Mouse (Mus musculus) intestine, postnatal 0 days (tissue): ENCODE data around the gene Nr1i2. TPM values are rescaled to one million over a fixed set of nuclear protein-coding genes. Genes with fewer than 3 reads are reported as not detected.

Experiments used
- ATAC-seq: fragments of 200-750 bp; cut with Nextera tagmentation; 2 replicates; pipeline ENCODE4 v1.8.0; 2017; ENCODE audit warnings: mild to moderate bottlenecking, moderate TSS enrichment, moderate library complexity
- H3K27ac ChIP-seq: fragments of 300-500 bp; sonication (generic); 2 replicates; pipeline ENCODE4 v1.5.1; 2014; ENCODE audit warnings: mild to moderate bottlenecking, low read depth, low read length, moderate library complexity
- H3K27me3 ChIP-seq: fragments of 300-500 bp; sonication (generic); replicated peaks from 2 replicates; pipeline ENCODE4 v1.6.1; 2014; ENCODE audit warnings: low read length, mixed read lengths; ENCODE audit not compliant: control insufficient read depth, insufficient read depth
- H3K36me3 ChIP-seq: fragments of 300-500 bp; sonication (generic); 2 replicates; pipeline ENCODE4 v1.6.1; 2014; ENCODE audit warnings: mild to moderate bottlenecking, moderate library complexity; ENCODE audit not compliant: control insufficient read depth, insufficient read depth
- H3K4me1 ChIP-seq: fragments of 300-500 bp; sonication (generic); replicated peaks from 2 replicates; pipeline ENCODE4 v1.6.1; 2014; ENCODE audit warnings: antibody characterized with exemption, low read length, mixed read lengths; ENCODE audit not compliant: control insufficient read depth, insufficient read depth
- H3K4me2 ChIP-seq: fragments of 300-500 bp; sonication (generic); replicated peaks from 2 replicates; pipeline ENCODE4 v1.6.1; 2014; ENCODE audit warnings: low read depth, mild to moderate bottlenecking, moderate library complexity
- H3K4me3 ChIP-seq: fragments of 300-500 bp; sonication (generic); 2 replicates; pipeline ENCODE4 v1.5.1; 2014; ENCODE audit warnings: low read depth, low read length
- H3K9ac ChIP-seq: fragments of 300-500 bp; sonication (generic); 2 replicates; pipeline ENCODE4 v1.6.1; 2014; ENCODE audit warnings: mild to moderate bottlenecking, low read depth, low read length
- H3K9me3 ChIP-seq: fragments of 300-500 bp; sonication (generic); 2 replicates; pipeline ENCODE4 v1.6.1; 2016; ENCODE audit warnings: mixed run types; ENCODE audit not compliant: control insufficient read depth
- CTCF ChIP-seq: sonication (generic); IDR thresholded peaks from 2 replicates; pipeline ENCODE4 v1.5.1; 2016; ENCODE audit warnings: low read depth, mild to moderate bottlenecking, control low read depth, antibody characterized with exemption, moderate library complexity
- WGBS: fragments of 180-500 bp; shearing (Covaris S2); extraction: QIAGEN DNeasy Blood & Tissue Kit; methylation state at CpG from one replicate; pipeline ENCODE4 v1.1.7; 2014; 5-methylcytosine and 5-hydroxymethylcytosine counted together
- polyA plus RNA-seq: library from polyadenylated mRNA; unstranded; fragments of >200 nt; fragmentation: Nextera tagmentation; extraction: Ambion mirVana; gene quantifications from 2 replicates; pipeline ENCODE4 v1.2.1, GENCODE M21; 2015

Gene Nr1i2
- polyA plus RNA-seq, 1 experiment from 2014 or later, result 23.1 TPM

GRCm38 (mm10) chr16:38205272-38205671, 89.4 kb downstream of the Nr1i2 start:
- no peak overlapping the region for H3K4me3 ChIP-seq
- peaks cover 30% of the 10 kb centered on the region for H3K36me3 ChIP-seq
- no peaks in the 10 kb centered on the region for H3K4me1 ChIP-seq
- H3K9ac ChIP-seq, result no peak overlapping the region
- H3K27me3 ChIP-seq, result no peaks in the 10 kb centered on the region
- TF ChIP-seq CTCF, result no peak
- no peak overlapping the region for H3K4me2 ChIP-seq
- WGBS, result 94% methylated on average over 7 of the region's 7 CpGs
- ATAC-seq, result no peak
- no peak overlapping the region for H3K27ac ChIP-seq
- H3K9me3 ChIP-seq, result no peaks in the 10 kb centered on the region

Other genes starting within 250 kb of the Nr1i2 start
- 27.0 and 30.4 TPM in 2 replicates for gene Gsk3b, start 205.8 kb downstream of the Nr1i2 start, polyA plus RNA-seq
- gene Maats1, start 47.3 kb upstream of the Nr1i2 start, polyA plus RNA-seq, result 0.88 and 1.0 TPM in 2 replicates
- 557 and 587 TPM in 2 replicates for gene Cox17, start 52.2 kb upstream of the Nr1i2 start, polyA plus RNA-seq
- gene Gm21987, start 52.2 kb upstream of the Nr1i2 start, polyA plus RNA-seq, result 0.38 TPM in 1 of 2 replicates, not detected in the other
- gene Popdc2, start 67.4 kb upstream of the Nr1i2 start, polyA plus RNA-seq, result 16.6 and 16.9 TPM in 2 replicates
- 1.6 and 1.8 TPM in 2 replicates for gene Pla1a, start 138.3 kb upstream of the Nr1i2 start, polyA plus RNA-seq
- 55.3 and 58.8 TPM in 2 replicates for gene Adprh, start 157.9 kb upstream of the Nr1i2 start, polyA plus RNA-seq
- 0.23 and 0.33 TPM in 2 replicates for gene Cd80, start 160.7 kb upstream of the Nr1i2 start, polyA plus RNA-seq
- 11.8 and 13.8 TPM in 2 replicates for gene Timmdc1, start 227.8 kb upstream of the Nr1i2 start, polyA plus RNA-seq